Mouse (Mus musculus): ENCODE results near the gene Adgrl4. TPM values are rescaled to one million over a fixed set of nuclear protein-coding genes. Genes with fewer than 3 reads are reported as not detected.

The Adgrl4 gene
- polyA plus RNA-seq (2017; shearing (Covaris generic)): not detected

GRCm38 (mm10) chr3:151437693-151438092, at the start of gene Adgrl4:
Adgrl4 (plus strand) TSS chr3:151437887.
- ATAC-seq: no peak

GRCm38 (mm10) chr3:151390912-151391311, 46.8 kb upstream of the Adgrl4 start:
- ATAC-seq: no peak

- no peak for ATAC-seq
Measured at GRCm38 (mm10) chr3:151392891-151393290, 44.8 kb upstream of the Adgrl4 start.

- no peak for ATAC-seq
Measured at GRCm38 (mm10) chr3:151393330-151393729, 44.4 kb upstream of the Adgrl4 start.

GRCm38 (mm10) chr3:151399270-151399669, 38.4 kb upstream of the Adgrl4 start:
- ATAC-seq: no peak

- ATAC-seq: no peak
Measured at GRCm38 (mm10) chr3:151411031-151411430, 26.7 kb upstream of the Adgrl4 start.

GRCm38 (mm10) chr3:151411488-151411887, 26.2 kb upstream of the Adgrl4 start:
- ATAC-seq: no peak

GRCm38 (mm10) chr3:151416931-151417330, 20.8 kb upstream of the Adgrl4 start:
- no peak for ATAC-seq

GRCm38 (mm10) chr3:151417688-151418572, 19.8 kb upstream of the Adgrl4 start:
- no peak for ATAC-seq

- no peak for ATAC-seq
Measured at GRCm38 (mm10) chr3:151424326-151425207, 13.1 kb upstream of the Adgrl4 start.

GRCm38 (mm10) chr3:151430106-151430505, 7.6 kb upstream of the Adgrl4 start:
- ATAC-seq: no peak

- no peak for ATAC-seq
Measured at GRCm38 (mm10) chr3:151431507-151431906, 6.2 kb upstream of the Adgrl4 start.

GRCm38 (mm10) chr3:151438364-151438763, 677 bp downstream of the Adgrl4 start:
- ATAC-seq: no peak

GRCm38 (mm10) chr3:151439976-151440375, 2.3 kb downstream of the Adgrl4 start:
- ATAC-seq: no peak

- ATAC-seq: no peak
Measured at GRCm38 (mm10) chr3:151442026-151442425, 4.3 kb downstream of the Adgrl4 start.

- ATAC-seq: no peak
Measured at GRCm38 (mm10) chr3:151443486-151443885, 5.8 kb downstream of the Adgrl4 start.

- ATAC-seq: no peak
Measured at GRCm38 (mm10) chr3:151444284-151444683, 6.6 kb downstream of the Adgrl4 start.

GRCm38 (mm10) chr3:151445936-151446335, 8.2 kb downstream of the Adgrl4 start:
- no peak for ATAC-seq

GRCm38 (mm10) chr3:151454985-151455701, 17.5 kb downstream of the Adgrl4 start:
- no peak for ATAC-seq

- no peak for ATAC-seq
Measured at GRCm38 (mm10) chr3:151459430-151460190, 21.9 kb downstream of the Adgrl4 start.

GRCm38 (mm10) chr3:151465215-151465614, 27.5 kb downstream of the Adgrl4 start:
- no peak for ATAC-seq

GRCm38 (mm10) chr3:151488853-151489252, 51.2 kb downstream of the Adgrl4 start:
- ATAC-seq: no peak

All from activated CD4-positive, CD25-positive, alpha-beta regulatory T cell, adult 4 months (primary cell).